Mouse (Mus musculus) heart, adult 2 months (tissue): Measurements from ENCODE around the gene Tyk2. TPM values are rescaled to one million over a fixed set of nuclear protein-coding genes. Genes with fewer than 3 reads are reported as not detected.

Experiments
- DNase-seq, 2 experiments: peaks; one replicate each; pipeline ENCODE4 v3.0.0; 2021
- H3K27ac ChIP-seq: fragments of 200-600 bp; 2 replicates; pipeline ENCODE4 v1.8.1; 2022
- H3K27me3 ChIP-seq: fragments of 200-500 bp; 2 replicates; pipeline ENCODE4 v1.6.1; 2012; ENCODE audit warnings: mild to moderate bottlenecking, low read length, inconsistent platforms, mixed read lengths; ENCODE audit not compliant: control insufficient read depth, insufficient read depth
- H3K36me3 ChIP-seq: fragments of 200-500 bp; 2 replicates; pipeline ENCODE4 v1.6.1; 2012; ENCODE audit warnings: low read length, inconsistent platforms; ENCODE audit not compliant: control insufficient read depth, insufficient read depth
- H3K4me1 ChIP-seq: fragments of 200-500 bp; 2 replicates; pipeline ENCODE4 v1.6.1; 2011; ENCODE audit warnings: low read length; ENCODE audit not compliant: control insufficient read depth, insufficient read depth
- H3K4me3 ChIP-seq: fragments of 200-600 bp; 2 replicates; pipeline ENCODE4 v1.8.1; 2022
- H3K79me2 ChIP-seq: fragments of 200-500 bp; replicated peaks from 2 replicates; pipeline ENCODE4 v1.6.1; 2012; ENCODE audit warnings: mild to moderate bottlenecking, inconsistent platforms, low read length, moderate library complexity, mixed read lengths; ENCODE audit not compliant: control insufficient read depth, insufficient read depth
- H3K9ac ChIP-seq: fragments of 200-500 bp; 2 replicates; pipeline ENCODE4 v1.6.1; 2012; ENCODE audit warnings: low read depth, mild to moderate bottlenecking, control low read depth, inconsistent platforms, low read length, mixed read lengths
- CTCF ChIP-seq: fragments of 200-600 bp; IDR thresholded peaks from 2 replicates; pipeline ENCODE4 v1.8.1; 2022; ENCODE audit warnings: antibody characterized with exemption, mild to moderate bottlenecking, moderate library complexity
- EP300 ChIP-seq: fragments of 200-500 bp; IDR thresholded peaks from 2 replicates; pipeline ENCODE4 v1.6.1; 2011; ENCODE audit warnings: low read depth, low read length, control low read depth; ENCODE audit not compliant: insufficient read depth
- POLR2A ChIP-seq: fragments of 200-500 bp; IDR thresholded peaks from 2 replicates; pipeline ENCODE4 v1.6.1; 2011; ENCODE audit warnings: mild to moderate bottlenecking, low read depth, low read length, control low read depth; ENCODE audit not compliant: insufficient read depth
- WGBS: fragments of 180-500 bp; shearing (Covaris S2); methylation state at CpG from one replicate; pipeline ENCODE4 v1.1.7; 2018; 5-methylcytosine and 5-hydroxymethylcytosine counted together
- intact Hi-C: fragments of 180-260 bp; cut with DNase I; formaldehyde crosslinking; loops from one replicate; pipeline ENCODE4 v1.15.1; 2025
- polyA plus RNA-seq: library from polyadenylated mRNA; depleted of rRNA; stranded (reverse); fragments of >200 nt; gene quantifications from 2 replicates; pipeline ENCODE4 v1.2.3, GENCODE M21; 2012
- total RNA-seq, 2 experiments: library from RNA; stranded (reverse); gene quantifications; 2 replicates each; pipeline ENCODE4 v1.2.3; 2021

Gene Tyk2
- total and polyA plus RNA-seq, 3 experiments: 7.3 to 13.5 (median 8.1) TPM

DNA sequence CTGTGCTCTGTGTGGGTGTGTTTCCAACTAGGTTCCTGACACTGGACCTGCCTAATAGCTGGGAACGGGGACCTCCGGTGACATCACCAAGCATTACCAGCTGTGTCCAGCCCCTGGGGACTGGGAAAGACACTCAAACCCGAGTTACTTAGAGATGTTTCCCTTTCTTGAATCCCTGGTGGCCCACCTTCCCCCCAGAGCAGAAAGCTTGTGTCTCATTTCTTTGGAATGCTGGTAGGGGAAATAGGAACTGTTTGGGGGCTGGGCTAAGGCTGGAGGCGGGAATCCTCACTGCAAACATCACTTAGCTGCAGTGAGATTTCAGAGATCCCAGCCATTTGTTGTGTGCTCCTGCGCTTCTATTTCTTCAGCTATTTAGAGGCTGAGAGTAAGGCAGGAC lies 22.8 kb upstream of the Tyk2 start:
- peaks cover 2% of the 10 kb centered on the region; the same call in 1 of the 2 replicates for H3K79me2 ChIP-seq
- H3K27me3 ChIP-seq: no peaks in the 10 kb centered on the region
- intact Hi-C loops: loop anchor here (1.0 to 5.0 kb wide), 2 partner anchors 14 to 68 kb away; no protein-coding TSS in a partner anchor
- H3K4me1 ChIP-seq: peaks cover 5% of the 10 kb centered on the region
- H3K4me3 ChIP-seq: peak overlapping the region; percentile 35
- no peaks in the 10 kb centered on the region; the same call in 1 of the 2 replicates for H3K36me3 ChIP-seq
- H3K9ac ChIP-seq: no peak overlapping the region
- 4% methylated on average over 5 of the region's 5 CpGs for WGBS
- DNase-seq: peak in 1 of 2 experiments; percentile 21
- H3K27ac ChIP-seq: peak overlapping the region; percentile 44; the same call in 1 of the 2 replicates
- TF ChIP-seq EP300 (no peak), POLR2A (no peak), CTCF (no peak)

DNA sequence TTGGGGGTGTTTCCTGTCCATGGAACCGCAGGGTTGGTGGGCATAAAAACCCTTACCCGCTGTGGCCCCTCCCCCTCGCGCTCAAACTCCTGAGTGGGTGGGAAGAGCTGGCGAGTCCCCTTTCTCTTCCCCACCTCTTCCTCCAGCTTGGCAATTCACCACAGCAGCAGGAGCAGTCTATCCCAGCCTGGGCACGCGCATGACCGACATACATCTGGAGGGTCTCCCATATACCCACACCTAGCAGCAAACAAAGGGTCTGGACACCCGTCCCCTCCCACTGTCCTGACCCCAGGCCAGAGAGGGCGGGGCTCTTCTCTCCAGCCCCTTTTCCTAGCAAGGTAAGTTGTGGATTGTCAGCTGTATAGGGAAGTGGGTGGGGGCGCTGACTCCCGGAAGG lies 22.3 kb upstream of the Tyk2 start:
- H3K36me3 ChIP-seq: peaks cover 3% of the 10 kb centered on the region
- H3K4me3 ChIP-seq: peak overlapping the region; percentile 35
- no peak for TF ChIP-seq EP300
- H3K27me3 ChIP-seq: no peaks in the 10 kb centered on the region
- H3K79me2 ChIP-seq: peaks cover 2% of the 10 kb centered on the region; the same call in 1 of the 2 replicates
- peak overlapping the region; percentile 44; the same call in 1 of the 2 replicates for H3K27ac ChIP-seq
- H3K4me1 ChIP-seq: peaks cover 6% of the 10 kb centered on the region
- WGBS: 4% methylated on average over 12 of the region's 12 CpGs
- H3K9ac ChIP-seq: peak overlapping the region; percentile 46
- intact Hi-C loops: loop anchor here (1.0 to 5.0 kb wide), 2 partner anchors 15 to 69 kb away; no protein-coding TSS in a partner anchor
- DNase-seq: no peak

DNA sequence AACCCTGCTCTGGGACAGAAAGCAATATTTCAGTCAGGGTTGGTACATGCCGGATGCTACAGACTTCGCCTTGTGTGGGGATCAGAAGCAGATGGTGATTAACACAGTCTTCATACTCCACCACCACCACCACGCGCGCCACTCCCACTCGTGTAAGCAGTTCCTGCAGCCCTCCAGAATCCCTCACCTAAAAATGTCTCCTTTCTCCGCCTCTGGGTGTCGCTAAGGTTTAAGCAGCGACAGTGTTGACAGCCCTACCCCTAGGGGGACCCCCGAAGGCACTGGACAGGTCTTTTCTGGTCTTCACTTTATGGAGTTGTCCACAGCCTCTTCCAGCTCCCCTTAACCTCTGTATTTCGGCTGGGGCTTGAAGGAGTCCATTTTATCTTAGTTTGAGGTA lies 21.7 kb upstream of the Tyk2 start:
- Histone ChIP-seq H3K27ac (no peak overlapping the region; the same call in 1 of the 2 replicates), H3K4me3 (peak overlapping the region; percentile 35), H3K4me1 (peaks cover 10% of the 10 kb centered on the region), H3K36me3 (peaks cover 4% of the 10 kb centered on the region), H3K79me2 (peaks cover 2% of the 10 kb centered on the region; the same call in 1 of the 2 replicates), H3K9ac (no peak overlapping the region), H3K27me3 (no peaks in the 10 kb centered on the region)
- TF ChIP-seq EP300 (0 out of 2 replicates have a peak, but pooled peaks have one; percentile 47), POLR2A (no peak), CTCF (peak; percentile 85)
- intact Hi-C loops: loop anchor here (1.0 to 5.0 kb wide), 2 partner anchors 16 to 70 kb away; no protein-coding TSS in a partner anchor
- WGBS: 2% methylated on average over 11 of the region's 11 CpGs
- peak; percentile 52 to 58 for DNase-seq

DNA sequence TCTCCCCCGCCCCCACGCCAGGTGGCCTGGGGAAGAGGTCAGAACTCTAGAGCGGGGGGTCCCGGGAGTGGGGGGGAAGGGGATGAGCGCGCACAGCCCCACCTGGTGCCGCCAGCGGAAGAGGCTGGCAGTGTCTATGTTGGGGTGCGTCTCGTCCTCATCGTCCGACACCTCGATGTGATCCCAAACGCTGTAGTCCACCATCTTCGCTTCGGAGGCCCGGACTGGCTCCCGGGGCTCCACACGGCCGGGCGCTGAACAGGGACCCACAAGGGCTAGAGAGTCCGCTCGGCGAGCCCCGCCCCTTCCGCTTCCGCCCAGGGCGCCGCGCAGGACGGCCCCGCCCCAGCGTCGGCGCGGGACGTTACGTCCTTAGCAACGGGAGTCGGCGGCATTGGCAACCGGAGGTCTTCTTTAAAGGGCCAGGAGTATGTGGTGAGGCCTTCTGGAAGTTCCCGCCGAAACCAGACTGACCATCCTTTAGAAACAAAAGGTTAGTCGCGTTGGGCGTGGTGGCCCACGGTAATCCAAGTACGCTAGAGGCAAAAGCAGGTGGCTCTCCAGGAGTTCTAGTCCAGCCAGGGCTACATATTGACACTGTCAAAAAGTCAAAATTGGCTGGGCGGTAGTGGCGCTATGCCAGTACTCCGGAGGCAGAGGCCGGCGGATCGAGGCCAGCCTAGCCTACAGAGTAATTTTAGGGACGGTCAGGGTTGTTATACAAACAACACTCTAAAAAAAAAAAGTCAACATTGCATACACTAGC lies 18.8 kb upstream of the Tyk2 start, which contains the start of gene Cdc37:
Gene Cdc37 (minus strand): TSS at position 329 of the 766 bp plus-strand sequence.
- TF ChIP-seq POLR2A (peak; percentile 78), EP300 (no peak), CTCF (0 out of 2 replicates have a peak, but pooled peaks have one; percentile 2)
- Histone ChIP-seq H3K36me3 (peaks cover 4% of the 10 kb centered on the region), H3K27me3 (no peaks in the 10 kb centered on the region), H3K4me3 (peak within 1 kb of the TSS; percentile 71), H3K9ac (peak within 1 kb of the TSS; percentile 74), H3K27ac (peak within 1 kb of the TSS; percentile 86), H3K79me2 (peaks cover 2% of the 10 kb centered on the region; the same call in 1 of the 2 replicates), H3K4me1 (peaks cover 21% of the 10 kb centered on the region)
- intact Hi-C loops: loop anchor here (5.0 kb wide), 1 partner anchor 72 kb away; no protein-coding TSS in a partner anchor
- 2% methylated on average over 56 of the region's 56 CpGs for WGBS
- DNase-seq: peak; percentile 96

DNA sequence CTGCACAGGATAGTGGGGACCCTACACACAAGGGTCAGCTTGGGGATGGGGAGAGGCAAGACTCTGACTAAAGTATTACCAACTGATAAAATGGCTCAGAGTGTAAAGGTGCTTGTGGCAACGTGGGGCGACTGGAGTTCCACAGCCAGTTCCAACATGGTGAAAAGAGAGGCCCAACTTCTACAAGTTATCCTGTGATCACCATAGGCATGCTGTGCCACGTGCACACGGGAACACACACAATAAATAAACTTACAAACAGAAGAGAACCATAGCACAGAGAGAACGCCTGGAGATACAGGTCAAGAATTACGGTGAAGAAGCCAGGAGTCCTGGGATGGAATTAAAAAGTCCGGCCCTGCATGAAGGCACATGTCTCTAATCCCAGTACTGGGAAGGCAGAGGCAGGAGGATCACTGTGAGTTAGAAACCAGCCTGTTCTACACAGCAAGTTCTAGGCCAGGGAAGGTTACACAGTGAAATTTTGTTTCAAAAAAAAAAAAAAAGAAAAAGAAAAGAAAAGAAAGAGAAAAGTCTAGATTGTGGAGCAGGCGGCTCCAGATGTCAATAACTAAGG lies 18.1 kb upstream of the Tyk2 start:
- H3K4me1 ChIP-seq: peaks cover 21% of the 10 kb centered on the region
- WGBS: 3% methylated on average over 8 of the region's 8 CpGs
- intact Hi-C loops: no loop called here
- H3K79me2 ChIP-seq: peaks cover 2% of the 10 kb centered on the region; the same call in 1 of the 2 replicates
- H3K36me3 ChIP-seq: peaks cover 4% of the 10 kb centered on the region
- H3K9ac ChIP-seq: peak overlapping the region; percentile 74
- DNase-seq: no peak
- H3K4me3 ChIP-seq: peak overlapping the region; percentile 71
- H3K27ac ChIP-seq: peak overlapping the region; percentile 86
- H3K27me3 ChIP-seq: no peaks in the 10 kb centered on the region
- no peak for TF ChIP-seq CTCF
- no peak for TF ChIP-seq POLR2A
- no peak for TF ChIP-seq EP300
